Mouse (Mus musculus) stomach, embryonic 16.5 days (tissue): ENCODE measurements at regions not wholly inside any gene's neighbourhood (a gene's known extent, or its start where the extent isn't known, plus 50 kb on each side); places are given as distances from the start of the nearest gene placed in this dataset.

Experiments
- ATAC-seq: fragments of 200-750 bp; cut with Nextera tagmentation; 2 replicates; pipeline ENCODE4 v1.8.0; 2017; ENCODE audit warnings: moderate number of reproducible peaks, moderate TSS enrichment; ENCODE audit not compliant: insufficient read depth, low FRiP score
- H3K27ac ChIP-seq: fragments of 300-500 bp; sonication (generic); 2 replicates; pipeline ENCODE4 v1.5.1; 2014; ENCODE audit warnings: low read length
- H3K27me3 ChIP-seq: fragments of 300-500 bp; sonication (generic); 2 replicates; pipeline ENCODE4 v1.6.1; 2014; ENCODE audit warnings: low read length, control low read depth, mixed read lengths; ENCODE audit not compliant: control insufficient read depth, insufficient read depth
- H3K36me3 ChIP-seq: fragments of 300-500 bp; sonication (generic); 2 replicates; pipeline ENCODE4 v1.6.1; 2014; ENCODE audit warnings: low read length; ENCODE audit not compliant: control insufficient read depth, insufficient read depth
- H3K4me1 ChIP-seq: fragments of 300-500 bp; sonication (generic); 2 replicates; pipeline ENCODE4 v1.6.1; 2014; ENCODE audit warnings: low read length, control low read depth, mixed read lengths; ENCODE audit not compliant: control insufficient read depth, insufficient read depth
- H3K4me2 ChIP-seq: fragments of 300-500 bp; sonication (generic); 2 replicates; pipeline ENCODE4 v1.6.1; 2014; ENCODE audit warnings: low read depth, low read length, mixed read lengths
- H3K4me3 ChIP-seq: fragments of 300-500 bp; sonication (generic); replicated peaks from 2 replicates; pipeline ENCODE4 v1.5.1; 2014; ENCODE audit warnings: mild to moderate bottlenecking, low read length
- H3K9ac ChIP-seq: fragments of 300-500 bp; sonication (generic); 2 replicates; pipeline ENCODE4 v1.6.1; 2014; ENCODE audit warnings: low read length
- H3K9me3 ChIP-seq: fragments of 300-500 bp; sonication (generic); replicated peaks from 2 replicates; pipeline ENCODE4 v1.6.1; 2016; ENCODE audit warnings: low read length, control low read depth; ENCODE audit not compliant: control insufficient read depth
- WGBS: fragments of 180-500 bp; shearing (Covaris S2); extraction: QIAGEN DNeasy Blood & Tissue Kit; methylation state at CpG from one replicate; pipeline ENCODE4 v1.1.7; 2014; 5-methylcytosine and 5-hydroxymethylcytosine counted together

- ATAC-seq = peak; percentile 43; the same call in 1 of the 2 replicates
- Histone ChIP-seq H3K36me3 (no peaks in the 10 kb centered on the region), H3K4me1 (peaks cover 10% of the 10 kb centered on the region), H3K9me3 (no peaks in the 10 kb centered on the region), H3K4me3 (no peak overlapping the region), H3K27me3 (no peaks in the 10 kb centered on the region), H3K4me2 (no peak overlapping the region), H3K9ac (no peak overlapping the region), H3K27ac (no peak overlapping the region)
- WGBS = 38% methylated on average over 2 of the region's 2 CpGs
Observed at GRCm38 (mm10) chr14:25174402-25174801, 284.6 kb upstream of the Zmiz1 start.

GRCm38 (mm10) chr14:25176206-25176605 lies 282.8 kb upstream of the Zmiz1 start:
- H3K27me3 ChIP-seq = 0 out of 2 replicates have a peak, but pooled peaks cover 2% of the 10 kb centered on the region
- H3K9me3 ChIP-seq = no peaks in the 10 kb centered on the region
- H3K9ac ChIP-seq = no peak overlapping the region
- H3K4me2 ChIP-seq = no peak overlapping the region
- 56% methylated on average over 6 of the region's 6 CpGs for WGBS
- H3K36me3 ChIP-seq = no peaks in the 10 kb centered on the region
- no peak overlapping the region for H3K27ac ChIP-seq
- H3K4me3 ChIP-seq = no peak overlapping the region
- H3K4me1 ChIP-seq = peaks cover 10% of the 10 kb centered on the region
- ATAC-seq = no peak

- Histone ChIP-seq H3K4me2 (no peak overlapping the region), H3K4me1 (no peaks in the 10 kb centered on the region), H3K27ac (no peak overlapping the region), H3K27me3 (0 out of 2 replicates have a peak, but pooled peaks cover 3% of the 10 kb centered on the region), H3K4me3 (no peak overlapping the region), H3K9me3 (no peaks in the 10 kb centered on the region), H3K9ac (no peak overlapping the region), H3K36me3 (no peaks in the 10 kb centered on the region)
- ATAC-seq = no peak
- 73% methylated on average over 9 of the region's 9 CpGs for WGBS
Observed at GRCm38 (mm10) chr14:25180126-25180525, 278.9 kb upstream of the Zmiz1 start.

GRCm38 (mm10) chr14:25181406-25181805 lies 277.6 kb upstream of the Zmiz1 start:
- no peak overlapping the region for H3K4me3 ChIP-seq
- no peak overlapping the region for H3K27ac ChIP-seq

GRCm38 (mm10) chr14:25184042-25184441 lies 274.9 kb upstream of the Zmiz1 start:
- WGBS = 51% methylated on average over 5 of the region's 5 CpGs
- Histone ChIP-seq H3K9me3 (no peaks in the 10 kb centered on the region), H3K4me3 (no peak overlapping the region), H3K27me3 (0 out of 2 replicates have a peak, but pooled peaks cover 3% of the 10 kb centered on the region), H3K27ac (no peak overlapping the region), H3K4me1 (peaks cover 13% of the 10 kb centered on the region), H3K36me3 (no peaks in the 10 kb centered on the region), H3K4me2 (no peak overlapping the region), H3K9ac (no peak overlapping the region)
- ATAC-seq = peak; percentile 23; the same call in 1 of the 2 replicates

More at GRCm38 (mm10) chr14:25181406-25181805, 277.6 kb upstream of the Zmiz1 start:
- Histone ChIP-seq H3K36me3 (no peaks in the 10 kb centered on the region), H3K4me2 (no peak overlapping the region), H3K9me3 (no peaks in the 10 kb centered on the region), H3K9ac (no peak overlapping the region), H3K27me3 (0 out of 2 replicates have a peak, but pooled peaks cover 3% of the 10 kb centered on the region), H3K4me1 (peaks cover 12% of the 10 kb centered on the region)
- 45% methylated on average over 2 of the region's 2 CpGs for WGBS
- peak; percentile 71; the same call in 1 of the 2 replicates for ATAC-seq

- Histone ChIP-seq H3K4me1 (peaks cover 13% of the 10 kb centered on the region), H3K36me3 (no peaks in the 10 kb centered on the region), H3K27me3 (0 out of 2 replicates have a peak, but pooled peaks cover 3% of the 10 kb centered on the region), H3K4me3 (no peak overlapping the region), H3K27ac (no peak overlapping the region), H3K9me3 (no peaks in the 10 kb centered on the region), H3K9ac (no peak overlapping the region), H3K4me2 (no peak overlapping the region)
- 96% methylated on average over 1 of the region's 1 CpGs for WGBS
- no peak for ATAC-seq
Observed at GRCm38 (mm10) chr14:25184875-25185274, 274.1 kb upstream of the Zmiz1 start.

GRCm38 (mm10) chr14:25185556-25185958 lies 273.4 kb upstream of the Zmiz1 start:
- no peaks in the 10 kb centered on the region for H3K9me3 ChIP-seq
- H3K9ac ChIP-seq = no peak overlapping the region
- H3K36me3 ChIP-seq = no peaks in the 10 kb centered on the region
- 0 out of 2 replicates have a peak, but pooled peaks cover 3% of the 10 kb centered on the region for H3K27me3 ChIP-seq
- no peak; the same call in 1 of the 2 replicates for ATAC-seq
- 57% methylated on average over 10 of the region's 10 CpGs for WGBS
- H3K4me3 ChIP-seq = no peak overlapping the region
- no peak overlapping the region for H3K4me2 ChIP-seq
- H3K27ac ChIP-seq = peak overlapping the region; percentile 78
- H3K4me1 ChIP-seq = peaks cover 13% of the 10 kb centered on the region

- Histone ChIP-seq H3K27ac (peak overlapping the region; percentile 78), H3K9me3 (no peaks in the 10 kb centered on the region), H3K4me1 (peaks cover 13% of the 10 kb centered on the region), H3K4me2 (no peak overlapping the region), H3K9ac (no peak overlapping the region), H3K27me3 (0 out of 2 replicates have a peak, but pooled peaks cover 1% of the 10 kb centered on the region), H3K4me3 (no peak overlapping the region), H3K36me3 (no peaks in the 10 kb centered on the region)
- peak; percentile 44 for ATAC-seq
- WGBS = 36% methylated on average over 14 of the region's 14 CpGs
Observed at GRCm38 (mm10) chr14:25185959-25186771, 272.8 kb upstream of the Zmiz1 start.

GRCm38 (mm10) chr14:25187715-25188114 lies 271.3 kb upstream of the Zmiz1 start:
- no peak overlapping the region for H3K9ac ChIP-seq
- H3K9me3 ChIP-seq = no peaks in the 10 kb centered on the region
- no peak for ATAC-seq
- H3K27me3 ChIP-seq = no peaks in the 10 kb centered on the region
- no peak overlapping the region for H3K4me3 ChIP-seq
- 89% methylated on average over 5 of the region's 5 CpGs for WGBS
- H3K36me3 ChIP-seq = no peaks in the 10 kb centered on the region
- H3K27ac ChIP-seq = no peak overlapping the region
- peaks cover 13% of the 10 kb centered on the region for H3K4me1 ChIP-seq
- no peak overlapping the region for H3K4me2 ChIP-seq
